Mouse (Mus musculus): ENCODE data around the gene Dusp5. TPM values are rescaled to one million over a fixed set of nuclear protein-coding genes. Genes with fewer than 3 reads are reported as not detected.
"Not testable (repeated sequence)": the region's sequence is repeated elsewhere in the genome, so short reads cannot be mapped to it uniquely, and the experiment has no call there.

The Dusp5 gene
- polyA plus RNA-seq, 1 experiment from 2014 or later, result 2.9 TPM

DNA sequence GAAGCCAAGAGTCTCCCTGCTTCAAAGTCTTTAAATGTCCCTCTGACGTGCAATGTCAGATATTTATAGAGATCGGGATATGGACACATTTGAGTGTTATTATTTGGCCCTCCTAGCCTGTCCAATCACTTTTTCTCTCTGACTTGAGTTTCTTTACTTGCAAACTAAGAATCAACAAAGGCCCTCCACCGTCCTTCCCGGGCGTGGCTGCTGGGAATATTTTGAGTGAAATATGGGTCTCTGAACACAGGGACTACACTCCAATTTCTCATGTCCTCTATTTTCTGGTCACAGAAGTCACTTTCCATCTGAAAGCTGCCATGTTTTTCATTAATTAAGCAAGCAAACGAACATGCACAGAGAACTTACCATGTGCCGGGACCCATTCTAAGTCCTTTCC lies 45.6 kb downstream of the Dusp5 start:
- Histone ChIP-seq H3K9me3 (ENCODE audit: control insufficient read depth, low read length) (no peaks in the 10 kb centered on the region), H3K27ac (ENCODE audit: low read depth, low read length) (no peak overlapping the region), H3K9ac (ENCODE audit: low read length) (no peak overlapping the region), H3K4me3 (ENCODE audit: low read depth, low read length) (no peak overlapping the region), H3K27me3 (ENCODE audit: control insufficient read depth, insufficient read depth, low read length) (no peaks in the 10 kb centered on the region), H3K4me2 (no peak overlapping the region), H3K36me3 (ENCODE audit: control insufficient read depth, insufficient read depth, low read length) (no peaks in the 10 kb centered on the region), H3K4me1 (ENCODE audit: control insufficient read depth, insufficient read depth, low read length) (peaks cover 4% of the 10 kb centered on the region; the same call in 1 of the 2 replicates)
- no peak for ATAC-seq (ENCODE audit: low FRiP score)
- WGBS, result 88% methylated on average over 7 of the region's 7 CpGs
- DNase-seq (ENCODE audit: low spot score, missing footprints), result no peak

DNA sequence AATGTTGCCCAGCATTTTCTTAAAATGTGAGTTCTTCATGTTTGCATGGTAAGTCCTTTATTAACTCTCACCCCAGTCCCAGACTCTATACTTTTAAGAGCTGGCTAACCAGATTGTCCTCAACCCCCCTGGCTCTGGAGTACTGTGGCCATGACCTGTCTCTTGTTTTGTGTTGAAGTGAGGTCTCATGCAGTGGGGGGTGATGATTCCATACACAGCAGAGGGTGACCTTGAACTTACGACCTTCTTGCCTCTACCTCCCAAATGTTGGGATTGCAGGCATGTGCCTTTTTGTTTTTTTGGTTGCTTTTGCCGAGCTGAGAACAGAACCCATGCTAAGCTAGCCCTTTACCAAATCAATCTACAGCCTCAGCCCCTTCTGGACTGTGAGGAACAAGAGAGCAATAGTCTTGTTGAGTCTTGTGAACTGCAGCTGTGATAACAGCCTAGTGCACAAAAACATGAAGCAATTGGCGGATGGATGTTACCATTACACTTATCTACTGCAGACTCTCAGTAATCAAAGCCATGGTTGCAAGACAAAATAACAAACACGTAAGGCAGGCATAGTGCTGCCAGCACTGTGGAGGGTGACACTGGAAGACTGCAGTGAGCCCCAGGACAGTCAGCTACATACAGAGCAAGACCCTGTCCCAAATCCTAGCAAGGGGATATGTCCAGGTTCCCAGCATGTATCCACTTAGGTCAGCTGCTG lies 46.5 kb downstream of the Dusp5 start:
- H3K9me3 ChIP-seq (ENCODE audit: control insufficient read depth, low read length), result no peaks in the 10 kb centered on the region
- ATAC-seq (ENCODE audit: low FRiP score) (no peak), DNase-seq (ENCODE audit: low spot score, missing footprints) (peak; percentile 53)
- peaks cover 4% of the 10 kb centered on the region; the same call in 1 of the 2 replicates for H3K4me1 ChIP-seq (ENCODE audit: control insufficient read depth, insufficient read depth, low read length)
- no peaks in the 10 kb centered on the region for H3K27me3 ChIP-seq (ENCODE audit: control insufficient read depth, insufficient read depth, low read length)
- WGBS, result 79% methylated on average over 4 of the region's 4 CpGs
- no peak overlapping the region for H3K4me2 ChIP-seq
- H3K9ac ChIP-seq (ENCODE audit: low read length), result no peak overlapping the region
- no peak overlapping the region for H3K4me3 ChIP-seq (ENCODE audit: low read depth, low read length)
- H3K36me3 ChIP-seq (ENCODE audit: control insufficient read depth, insufficient read depth, low read length), result no peaks in the 10 kb centered on the region
- H3K27ac ChIP-seq (ENCODE audit: low read depth, low read length), result no peak overlapping the region

DNA sequence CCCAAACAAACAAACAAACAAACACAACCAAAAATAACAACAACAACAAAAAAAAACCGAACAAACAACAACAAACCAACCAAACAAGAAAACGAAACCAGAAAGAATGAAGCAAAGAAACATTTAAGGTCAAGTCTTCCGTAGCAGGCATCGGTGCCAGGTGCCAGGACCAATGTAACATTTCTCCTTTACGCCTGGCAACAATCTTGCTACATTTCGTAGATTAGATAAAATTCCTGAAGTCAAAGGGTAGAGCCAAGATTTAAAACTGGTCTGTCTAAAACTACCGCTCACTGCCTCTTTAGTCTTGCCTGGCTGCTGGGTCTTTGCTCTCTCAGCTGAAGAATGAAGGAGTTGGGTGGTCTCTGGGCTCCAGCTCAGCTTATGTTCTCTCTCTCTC lies 47.2 kb downstream of the Dusp5 start:
- H3K36me3 ChIP-seq (ENCODE audit: control insufficient read depth, insufficient read depth, low read length), result no peaks in the 10 kb centered on the region
- no peak overlapping the region for H3K4me2 ChIP-seq
- H3K9me3 ChIP-seq (ENCODE audit: control insufficient read depth, low read length), result no peaks in the 10 kb centered on the region
- H3K4me3 ChIP-seq (ENCODE audit: low read depth, low read length), result no peak overlapping the region
- peak; percentile 60 for DNase-seq (ENCODE audit: low spot score, missing footprints)
- ATAC-seq (ENCODE audit: low FRiP score), result no peak
- no peaks in the 10 kb centered on the region for H3K27me3 ChIP-seq (ENCODE audit: control insufficient read depth, insufficient read depth, low read length)
- no peak overlapping the region for H3K9ac ChIP-seq (ENCODE audit: low read length)
- no peak overlapping the region for H3K27ac ChIP-seq (ENCODE audit: low read depth, low read length)
- H3K4me1 ChIP-seq (ENCODE audit: control insufficient read depth, insufficient read depth, low read length), result peaks cover 4% of the 10 kb centered on the region; the same call in 1 of the 2 replicates
- whole genome bisulfite sequencing, result 89% methylated on average over 7 of the region's 7 CpGs

DNA sequence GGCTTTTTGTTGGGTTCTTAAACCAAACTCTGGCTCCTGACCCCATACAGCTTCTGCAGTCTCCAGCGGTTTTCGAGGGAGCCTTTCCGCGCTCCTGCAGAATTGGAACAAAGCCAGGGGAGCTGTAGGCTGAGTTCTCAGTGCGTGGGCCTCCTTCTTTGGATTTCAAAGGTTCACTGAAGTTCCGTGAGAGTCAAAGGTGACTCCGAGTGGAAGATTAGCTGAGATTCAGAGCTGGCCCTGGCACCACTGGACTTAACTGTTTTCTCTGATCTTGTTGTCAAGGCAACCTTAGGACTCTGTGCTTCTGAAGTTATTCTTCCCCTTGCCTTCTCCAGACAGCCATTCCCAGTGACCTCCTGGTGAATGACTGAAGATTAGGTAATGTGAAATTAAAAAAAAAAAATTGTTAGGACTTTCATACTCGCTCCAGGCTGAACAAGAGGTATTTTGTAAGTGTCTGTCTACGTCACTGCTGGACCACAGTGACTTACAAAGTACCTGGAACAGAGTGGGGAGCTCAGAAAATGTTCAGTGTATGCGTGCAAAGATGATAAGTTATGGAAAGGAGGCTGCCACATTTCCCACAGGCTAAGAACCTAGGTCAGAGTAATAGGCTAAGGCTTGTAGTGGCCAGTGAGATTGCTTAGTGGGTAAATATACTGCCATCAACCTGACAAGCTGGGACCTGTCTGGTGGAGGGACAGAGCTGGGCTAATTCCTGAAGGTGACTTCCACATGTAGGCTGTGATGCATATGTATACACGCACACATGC lies 48.3 kb downstream of the Dusp5 start:
- no peak overlapping the region for H3K27ac ChIP-seq (ENCODE audit: low read depth, low read length)
- 38% methylated on average over 11 of the region's 11 CpGs for WGBS
- no peaks in the 10 kb centered on the region for H3K9me3 ChIP-seq (ENCODE audit: control insufficient read depth, low read length)
- no peaks in the 10 kb centered on the region for H3K36me3 ChIP-seq (ENCODE audit: control insufficient read depth, insufficient read depth, low read length)
- no peak overlapping the region for H3K4me3 ChIP-seq (ENCODE audit: low read depth, low read length)
- H3K4me2 ChIP-seq, result no peak overlapping the region
- H3K27me3 ChIP-seq (ENCODE audit: control insufficient read depth, insufficient read depth, low read length), result no peaks in the 10 kb centered on the region
- ATAC-seq (ENCODE audit: low FRiP score) (no peak), DNase-seq (ENCODE audit: low spot score, missing footprints) (peak; percentile 84)
- H3K4me1 ChIP-seq (ENCODE audit: control insufficient read depth, insufficient read depth, low read length), result peaks cover 4% of the 10 kb centered on the region; the same call in 1 of the 2 replicates
- H3K9ac ChIP-seq (ENCODE audit: low read length), result no peak overlapping the region

DNA sequence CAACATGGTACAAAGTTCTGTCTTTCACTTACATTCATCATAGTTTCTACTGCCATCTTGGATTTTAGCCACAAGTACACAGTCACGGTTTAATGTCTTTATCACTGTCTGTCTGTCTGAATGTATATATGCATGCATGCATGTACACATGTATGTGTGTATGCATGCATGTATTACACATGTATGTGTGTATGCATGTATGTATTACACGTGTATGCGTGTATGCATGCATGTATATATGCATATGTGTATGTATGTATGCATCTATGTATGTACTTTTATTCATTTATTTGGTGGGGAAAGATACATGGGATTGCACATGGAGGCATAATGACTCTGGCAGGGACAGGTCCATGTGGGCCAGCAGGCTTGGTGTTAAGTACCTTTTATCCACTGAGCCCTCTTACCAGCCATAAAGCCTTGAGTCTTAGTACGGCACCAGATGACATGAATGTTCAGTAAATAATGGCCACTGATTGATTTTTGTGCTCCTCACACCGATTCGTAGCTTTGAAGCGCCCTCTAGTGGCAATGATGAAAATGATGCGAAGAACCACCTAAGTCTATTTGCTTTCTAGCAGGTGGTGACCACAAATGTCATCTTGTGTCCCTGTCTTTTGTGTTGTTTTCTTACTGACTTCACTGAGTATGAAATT lies 49.8 kb downstream of the Dusp5 start:
- DNase-seq (ENCODE audit: low spot score, missing footprints) (peak; percentile 95), ATAC-seq (ENCODE audit: low FRiP score) (peak; percentile 75)
- H3K27ac ChIP-seq (ENCODE audit: low read depth, low read length), result no peak overlapping the region
- H3K9me3 ChIP-seq (ENCODE audit: control insufficient read depth, low read length), result no peaks in the 10 kb centered on the region
- WGBS, result 15% methylated on average over 8 of the region's 8 CpGs
- no peaks in the 10 kb centered on the region for H3K36me3 ChIP-seq (ENCODE audit: control insufficient read depth, insufficient read depth, low read length)
- H3K9ac ChIP-seq (ENCODE audit: low read length), result no peak overlapping the region
- no peak overlapping the region for H3K4me2 ChIP-seq
- H3K27me3 ChIP-seq (ENCODE audit: control insufficient read depth, insufficient read depth, low read length), result no peaks in the 10 kb centered on the region
- peaks cover 4% of the 10 kb centered on the region; the same call in 1 of the 2 replicates for H3K4me1 ChIP-seq (ENCODE audit: control insufficient read depth, insufficient read depth, low read length)
- H3K4me3 ChIP-seq (ENCODE audit: low read depth, low read length), result no peak overlapping the region

DNA sequence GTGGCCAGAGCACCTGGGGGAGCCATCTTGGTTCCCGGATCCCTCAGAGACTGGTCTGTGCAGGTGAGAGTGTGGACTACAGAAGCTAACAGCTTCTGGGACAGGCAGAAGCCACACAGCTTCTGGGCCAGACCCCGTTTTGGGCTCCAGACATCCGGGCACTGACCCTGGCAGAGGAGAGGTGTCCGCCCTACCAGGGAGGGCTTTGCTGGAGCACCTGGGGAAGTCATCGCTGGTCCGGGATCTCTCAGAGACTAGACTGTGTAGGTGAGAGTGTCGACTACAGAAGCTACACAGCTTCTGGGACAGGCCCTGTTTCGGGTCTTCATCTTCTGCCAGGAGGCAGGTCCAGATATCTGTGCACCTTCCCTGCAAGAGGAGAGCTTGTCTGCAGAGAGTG lies 51.4 kb downstream of the Dusp5 start:
- H3K27ac ChIP-seq (ENCODE audit: low read depth, low read length); H3K36me3 ChIP-seq (ENCODE audit: control insufficient read depth, insufficient read depth, low read length); H3K4me2 ChIP-seq; H3K9ac ChIP-seq (ENCODE audit: low read length); H3K4me1 ChIP-seq (ENCODE audit: control insufficient read depth, insufficient read depth, low read length); H3K27me3 ChIP-seq (ENCODE audit: control insufficient read depth, insufficient read depth, low read length); H3K4me3 ChIP-seq (ENCODE audit: low read depth, low read length); ATAC-seq (ENCODE audit: low FRiP score); H3K9me3 ChIP-seq (ENCODE audit: control insufficient read depth, low read length): not testable (repeated sequence)
- peak; percentile 12 for DNase-seq (ENCODE audit: low spot score, missing footprints)
- WGBS, result 92% methylated on average over 8 of the region's 8 CpGs

DNA sequence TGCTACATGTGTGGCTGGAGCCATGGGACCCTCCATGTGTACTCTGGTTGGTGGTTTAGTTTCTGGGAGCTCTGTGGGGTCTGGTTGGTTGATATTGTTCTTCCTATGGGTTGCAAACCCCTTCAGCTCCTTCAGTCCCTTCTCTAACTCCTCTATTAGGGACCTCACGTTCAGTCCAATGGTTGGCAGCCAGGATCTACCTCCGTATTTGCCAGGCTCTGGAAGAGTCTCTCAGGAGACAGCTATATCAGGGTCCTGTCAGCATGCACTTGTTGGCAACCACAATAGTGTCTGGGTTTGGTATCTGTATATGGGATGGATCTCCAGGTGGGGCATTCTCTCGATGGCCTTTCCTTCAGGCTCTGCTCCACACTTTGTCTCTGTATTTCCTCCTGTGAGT lies 58.8 kb downstream of the Dusp5 start:
- not testable (repeated sequence) for H3K27me3 ChIP-seq (ENCODE audit: control insufficient read depth, insufficient read depth, low read length); H3K4me3 ChIP-seq (ENCODE audit: low read depth, low read length); H3K9me3 ChIP-seq (ENCODE audit: control insufficient read depth, low read length); H3K9ac ChIP-seq (ENCODE audit: low read length); ATAC-seq (ENCODE audit: low FRiP score); H3K4me2 ChIP-seq; H3K36me3 ChIP-seq (ENCODE audit: control insufficient read depth, insufficient read depth, low read length); H3K27ac ChIP-seq (ENCODE audit: low read depth, low read length); H3K4me1 ChIP-seq (ENCODE audit: control insufficient read depth, insufficient read depth, low read length)
- 77% methylated on average over 3 of the region's 3 CpGs for WGBS
- peak; percentile 53 for DNase-seq (ENCODE audit: low spot score, missing footprints)

DNA sequence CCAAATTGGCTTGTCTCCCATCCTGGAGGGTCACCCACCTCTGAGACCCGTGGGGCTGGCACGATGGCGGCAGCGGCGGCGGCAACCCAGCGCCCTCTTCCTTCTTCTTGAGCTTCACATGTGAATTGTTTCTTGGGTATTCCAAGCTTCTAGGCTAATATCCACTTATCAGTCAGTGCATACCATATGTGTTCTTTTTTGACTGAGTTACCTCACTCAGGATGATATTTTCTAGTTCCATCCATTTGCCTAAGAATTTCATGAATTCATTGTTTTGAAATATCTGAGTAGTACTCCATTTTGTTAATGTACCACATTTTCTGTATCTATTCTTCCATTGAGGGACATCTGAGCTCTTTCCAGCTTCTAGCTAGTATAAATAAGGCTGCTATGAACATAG lies 60.1 kb downstream of the Dusp5 start, which contains the start of gene Nutf2-ps1:
Nutf2-ps1 (minus strand) TSS at position 101 of the 400 bp plus-strand sequence.
- not testable (repeated sequence) for H3K4me2 ChIP-seq; H3K4me1 ChIP-seq (ENCODE audit: control insufficient read depth, insufficient read depth, low read length); H3K4me3 ChIP-seq (ENCODE audit: low read depth, low read length); DNase-seq (ENCODE audit: low spot score, missing footprints); H3K9me3 ChIP-seq (ENCODE audit: control insufficient read depth, low read length); ATAC-seq (ENCODE audit: low FRiP score); H3K27me3 ChIP-seq (ENCODE audit: control insufficient read depth, insufficient read depth, low read length); H3K9ac ChIP-seq (ENCODE audit: low read length); H3K27ac ChIP-seq (ENCODE audit: low read depth, low read length); H3K36me3 ChIP-seq (ENCODE audit: control insufficient read depth, insufficient read depth, low read length)
- WGBS, result 96% methylated on average over 7 of the region's 7 CpGs

All from midbrain, embryonic 11.5 days (tissue).